Mouse (Mus musculus) frontal cortex, postnatal 14 days (tissue): ENCODE results near the gene Midn.

Source experiments
- DNase-seq, 2 experiments: peaks; one replicate each; pipeline ENCODE4 v3.0.0; 2022; ENCODE audit warnings: low spot score in 2 of 2

The Midn gene

GRCm38 (mm10) chr10:80144159-80144558 is 3.9 kb upstream of the Midn start:
- DNase-seq, result no peak

DNA sequence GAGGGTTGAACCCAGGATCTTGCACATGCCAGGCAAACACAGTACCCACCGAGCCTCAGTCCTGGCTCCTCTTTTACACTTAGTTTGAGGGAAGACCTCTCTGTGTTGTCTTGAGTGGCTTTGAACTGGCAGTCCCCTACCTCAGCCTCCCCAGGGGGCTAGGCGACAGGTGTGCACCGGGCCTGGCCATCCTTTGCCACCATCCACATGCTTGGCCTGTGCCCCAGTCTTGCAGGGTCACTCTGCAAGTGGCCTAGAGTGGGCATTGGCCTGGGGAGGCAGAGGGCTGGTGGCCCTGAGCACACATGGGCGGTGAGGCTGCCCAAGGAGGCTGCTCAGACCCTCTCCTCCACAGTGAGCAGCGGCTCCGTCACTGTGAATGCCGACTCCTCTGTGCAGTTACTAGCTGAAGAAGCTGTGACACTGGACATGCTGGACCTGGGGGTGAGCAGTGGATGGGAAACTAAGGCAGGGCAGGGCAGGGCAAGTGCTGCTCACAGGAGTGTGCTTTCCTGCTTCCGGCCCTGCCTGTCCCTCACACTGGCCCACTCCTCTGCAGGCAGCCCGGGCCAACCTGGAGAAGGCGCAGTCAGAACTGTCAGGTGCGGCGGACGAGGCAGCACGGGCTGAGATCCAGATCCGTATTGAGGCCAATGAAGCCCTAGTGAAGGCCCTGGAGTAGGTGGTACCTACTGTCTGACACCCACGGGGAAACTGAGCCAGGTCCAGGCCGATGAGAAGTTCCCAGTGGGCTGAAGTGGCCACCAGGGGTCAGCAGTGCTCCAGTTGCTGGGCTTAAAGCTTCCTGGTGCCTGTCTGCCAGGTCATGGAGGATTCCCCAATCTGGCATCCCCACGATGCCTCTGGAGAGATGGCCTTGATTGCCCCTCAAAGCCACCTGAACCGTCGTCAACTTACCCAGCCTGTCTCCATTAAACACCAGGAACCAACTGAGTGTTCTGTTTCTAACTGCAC is 2.9 kb upstream of the Midn start:
- peak in 1 of 2 experiments; percentile 69 for DNase-seq

GRCm38 (mm10) chr10:80145896-80146295 is 2.2 kb upstream of the Midn start:
- no peak for DNase-seq

DNA sequence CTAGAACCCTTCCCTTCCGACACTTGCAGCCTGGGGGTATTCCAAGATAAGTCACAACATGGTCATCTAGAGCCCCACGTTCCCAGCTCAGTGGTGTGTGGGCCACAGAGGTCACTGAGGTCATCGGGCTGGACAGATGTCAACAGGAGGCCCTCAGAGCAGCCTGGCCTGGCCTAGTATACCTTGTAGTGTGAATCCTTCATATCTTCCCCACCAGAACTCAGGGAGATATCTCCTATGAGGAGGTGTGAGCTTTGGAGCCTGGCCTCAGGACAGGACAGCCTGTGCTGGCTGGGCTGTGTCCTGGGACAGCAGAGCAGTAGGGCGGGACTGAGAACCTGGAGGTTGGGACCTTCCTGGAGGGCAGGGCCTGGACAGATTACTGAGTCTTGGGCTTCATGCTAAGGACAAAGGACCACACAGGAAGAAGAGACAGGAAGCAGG is 1.5 kb upstream of the Midn start:
- no peak for DNase-seq

GRCm38 (mm10) chr10:80147146-80147718 is 840 bp upstream of the Midn start:
- DNase-seq, result no peak

DNA sequence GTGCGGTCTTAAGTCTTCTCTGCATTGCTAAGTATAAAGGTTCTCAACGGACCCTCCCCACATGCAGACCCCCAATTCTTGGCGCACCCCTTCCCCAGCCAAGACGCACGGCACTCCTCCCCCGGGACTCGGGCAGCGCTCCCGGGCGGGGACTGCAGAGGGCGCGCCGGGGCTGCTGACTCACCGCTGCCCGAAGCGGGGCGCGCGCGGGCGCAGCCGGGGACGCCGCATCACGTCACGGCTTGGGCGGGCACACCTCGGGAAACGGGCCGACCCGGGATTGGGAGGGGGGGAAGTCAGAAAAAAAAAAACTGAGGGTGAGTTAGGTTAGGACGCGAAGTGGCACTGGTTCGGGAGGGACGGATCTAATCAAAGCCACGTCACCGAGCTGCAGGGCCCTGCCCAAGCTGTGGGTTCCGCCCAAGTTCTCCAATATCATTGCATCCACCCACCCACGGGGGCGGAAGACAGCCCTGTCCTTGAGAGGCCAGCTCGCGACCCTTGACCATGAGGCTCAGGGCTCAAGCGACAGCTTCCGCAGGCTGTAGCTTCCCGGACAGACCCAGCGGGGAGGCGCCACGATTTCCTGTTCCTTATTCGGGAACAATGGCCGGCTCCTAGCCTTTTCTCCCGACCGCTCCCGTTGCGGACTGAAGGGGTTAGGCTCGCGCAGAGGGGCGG is 678 bp downstream of the Midn start:
- peak; percentile 90 for DNase-seq

- peak; percentile 98 for DNase-seq
Observed at GRCm38 (mm10) chr10:80149291-80150225, 1.5 kb downstream of the Midn start.

DNA sequence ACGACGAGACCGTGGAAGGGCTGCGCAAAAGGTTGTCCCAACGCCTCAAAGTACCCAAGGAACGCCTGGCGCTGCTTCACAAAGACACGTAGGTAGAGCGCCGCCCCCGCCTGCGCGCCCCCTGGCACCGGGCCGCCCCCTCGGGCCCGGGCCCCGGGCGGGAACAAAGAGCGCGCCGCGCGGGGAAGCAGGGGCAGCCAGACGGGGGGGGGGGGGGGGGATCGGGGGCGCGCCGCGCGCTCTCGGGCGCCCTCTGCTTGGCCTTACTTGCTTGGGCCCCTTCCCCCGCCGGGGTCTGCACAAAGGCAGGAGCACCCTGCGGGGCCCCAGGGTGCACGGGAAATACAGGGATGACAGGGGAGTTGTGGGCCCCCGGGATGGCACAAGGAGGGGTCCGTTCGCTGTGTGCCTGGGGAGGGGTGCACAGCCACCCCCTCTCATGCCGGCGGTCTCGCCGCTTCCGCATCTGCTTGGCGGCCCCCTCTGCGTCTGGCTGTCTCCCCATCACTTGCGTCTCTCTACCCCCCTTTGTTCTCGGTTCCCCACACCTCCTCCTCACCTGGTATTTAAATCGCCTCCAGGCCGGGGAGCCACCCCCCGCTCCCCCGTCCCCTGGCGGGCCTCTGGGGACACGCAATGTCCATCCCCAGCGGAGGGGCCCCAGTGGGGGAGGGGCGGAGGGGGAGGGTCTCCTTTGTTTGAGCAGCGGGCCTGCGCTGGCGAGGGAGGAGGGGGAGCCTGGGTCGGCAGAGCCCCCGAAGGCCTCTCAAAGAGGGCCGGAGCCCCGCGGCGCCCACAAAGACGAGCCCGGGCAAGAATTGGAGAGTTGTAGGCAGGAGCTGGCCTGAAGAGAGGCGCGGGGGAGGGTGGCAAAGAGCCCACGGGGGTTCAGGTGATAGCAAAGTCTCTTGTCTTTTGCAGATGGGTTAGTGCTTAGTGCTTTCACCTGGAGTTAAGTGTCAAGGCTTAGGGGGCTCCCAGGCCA is 2.4 kb downstream of the Midn start:
- no peak for DNase-seq

DNA sequence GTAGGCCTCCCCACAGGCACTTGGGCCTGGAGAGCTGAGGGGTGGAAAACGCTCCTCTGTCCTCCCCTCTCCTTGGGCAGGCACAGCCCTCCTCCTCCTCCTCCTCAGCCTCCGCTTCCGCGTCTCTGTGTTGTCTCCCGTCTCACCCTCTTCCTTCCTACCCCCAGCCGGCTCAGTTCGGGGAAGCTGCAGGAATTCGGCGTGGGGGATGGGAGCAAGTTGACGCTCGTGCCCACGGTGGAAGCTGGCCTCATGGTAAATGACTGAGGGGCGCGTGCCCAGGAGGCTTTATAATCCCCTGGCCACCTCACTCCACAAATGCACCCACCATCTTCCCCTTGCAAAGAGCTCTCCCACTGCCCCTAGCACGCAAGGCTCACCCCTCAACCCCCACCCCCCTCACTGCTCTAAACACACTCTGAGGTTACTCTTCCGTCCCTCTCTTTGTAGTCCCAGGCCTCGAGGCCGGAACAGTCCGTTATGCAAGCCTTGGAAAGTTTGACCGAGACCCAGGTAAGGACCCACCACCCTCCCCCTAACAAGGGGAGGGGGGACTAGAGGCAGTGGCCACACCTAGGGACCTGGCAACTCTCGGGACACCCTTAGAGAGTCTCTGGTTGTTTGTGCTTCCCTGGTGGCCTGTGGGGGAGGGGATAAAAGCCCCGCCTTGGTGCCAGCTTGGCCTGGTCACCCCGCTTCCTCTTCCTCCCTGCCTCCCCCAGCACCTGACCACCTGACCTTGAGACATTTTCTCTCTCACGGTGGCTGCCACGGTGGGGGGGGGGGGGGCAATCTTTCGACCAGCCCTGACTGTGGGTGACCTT is 3.4 kb downstream of the Midn start:
- no peak for DNase-seq

- DNase-seq, result no peak
Observed at GRCm38 (mm10) chr10:80152071-80152872, 4.2 kb downstream of the Midn start.

DNA sequence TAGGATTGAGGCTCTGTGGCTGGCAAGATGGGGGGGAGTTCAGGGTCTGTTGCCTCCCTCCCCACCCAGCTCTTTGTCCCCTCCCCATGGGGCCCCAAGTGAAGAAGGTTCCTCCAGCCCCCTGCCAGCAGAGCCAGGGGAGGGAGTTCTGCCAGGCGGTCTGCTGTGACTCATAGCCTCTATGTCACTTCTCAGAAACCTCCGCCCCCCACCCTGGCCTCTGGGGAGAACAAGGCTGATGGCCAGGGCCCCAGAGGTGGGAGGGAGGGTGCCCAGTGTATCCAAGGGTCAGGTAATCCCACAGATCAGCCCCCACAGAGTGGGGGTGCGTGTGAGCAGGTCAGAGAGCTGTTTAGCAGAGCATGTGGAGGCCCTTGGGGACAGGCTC is 4.8 kb downstream of the Midn start:
- DNase-seq, result peak in 1 of 2 experiments; percentile 13

DNA sequence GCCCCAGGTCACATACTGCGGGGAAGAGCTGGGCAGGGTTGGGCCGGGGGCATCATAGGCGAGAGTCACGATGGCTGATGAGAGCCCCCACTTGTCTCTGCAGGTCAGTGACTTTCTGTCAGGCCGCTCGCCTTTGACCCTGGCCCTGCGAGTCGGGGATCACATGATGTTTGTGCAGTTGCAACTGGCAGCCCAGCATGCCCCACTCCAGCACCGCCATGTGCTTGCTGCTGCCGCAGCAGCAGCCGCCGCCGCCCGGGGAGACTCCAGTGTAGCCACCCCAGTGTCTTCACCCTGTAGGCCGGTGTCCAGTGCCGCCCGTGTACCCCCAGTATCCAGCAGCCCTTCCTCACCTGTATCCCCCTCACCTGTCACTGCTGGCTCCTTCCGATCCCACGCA is 5.6 kb downstream of the Midn start:
- DNase-seq, result peak in 1 of 2 experiments; percentile 5

DNA sequence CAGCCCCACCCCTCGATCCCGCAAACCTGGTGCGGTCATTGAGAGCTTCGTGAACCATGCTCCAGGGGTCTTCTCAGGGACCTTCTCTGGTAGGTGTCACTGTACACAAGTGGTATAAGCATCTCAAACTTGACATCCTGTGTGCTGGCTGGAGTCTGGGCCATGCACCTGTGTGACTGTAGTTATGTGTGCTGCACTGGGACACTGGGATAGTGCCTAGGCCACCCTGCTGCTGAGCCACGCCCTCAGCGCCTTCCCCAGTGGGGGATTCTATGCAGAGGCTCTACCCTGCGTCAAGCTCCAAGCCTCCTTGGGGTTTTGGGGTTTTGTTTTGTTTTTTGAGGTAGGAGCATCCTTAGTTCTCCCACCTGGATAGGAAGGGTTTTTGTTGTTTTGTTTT is 6.3 kb downstream of the Midn start:
- DNase-seq, result no peak

- DNase-seq, result peak in 1 of 2 experiments; percentile 10
Observed at GRCm38 (mm10) chr10:80155277-80155676, 7.2 kb downstream of the Midn start.

GRCm38 (mm10) chr10:80156002-80156751 is 8.1 kb downstream of the Midn start:
- peak in 1 of 2 experiments; percentile 15 for DNase-seq

DNA sequence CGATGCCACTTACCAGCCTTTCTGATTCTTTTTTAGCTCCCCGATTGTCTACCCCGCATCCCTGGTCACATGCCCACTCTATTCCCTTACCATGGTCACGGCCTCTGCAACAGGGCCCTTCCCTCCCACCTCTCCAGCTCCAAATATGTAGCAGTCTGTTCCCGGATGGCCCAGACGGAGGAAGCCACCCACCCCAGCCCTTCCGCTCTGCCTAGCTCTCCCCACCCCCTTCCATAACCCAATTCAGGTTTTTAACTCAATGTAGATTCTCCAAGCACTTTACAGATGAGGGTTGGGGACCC is 8.6 kb downstream of the Midn start:
- no peak for DNase-seq

DNA sequence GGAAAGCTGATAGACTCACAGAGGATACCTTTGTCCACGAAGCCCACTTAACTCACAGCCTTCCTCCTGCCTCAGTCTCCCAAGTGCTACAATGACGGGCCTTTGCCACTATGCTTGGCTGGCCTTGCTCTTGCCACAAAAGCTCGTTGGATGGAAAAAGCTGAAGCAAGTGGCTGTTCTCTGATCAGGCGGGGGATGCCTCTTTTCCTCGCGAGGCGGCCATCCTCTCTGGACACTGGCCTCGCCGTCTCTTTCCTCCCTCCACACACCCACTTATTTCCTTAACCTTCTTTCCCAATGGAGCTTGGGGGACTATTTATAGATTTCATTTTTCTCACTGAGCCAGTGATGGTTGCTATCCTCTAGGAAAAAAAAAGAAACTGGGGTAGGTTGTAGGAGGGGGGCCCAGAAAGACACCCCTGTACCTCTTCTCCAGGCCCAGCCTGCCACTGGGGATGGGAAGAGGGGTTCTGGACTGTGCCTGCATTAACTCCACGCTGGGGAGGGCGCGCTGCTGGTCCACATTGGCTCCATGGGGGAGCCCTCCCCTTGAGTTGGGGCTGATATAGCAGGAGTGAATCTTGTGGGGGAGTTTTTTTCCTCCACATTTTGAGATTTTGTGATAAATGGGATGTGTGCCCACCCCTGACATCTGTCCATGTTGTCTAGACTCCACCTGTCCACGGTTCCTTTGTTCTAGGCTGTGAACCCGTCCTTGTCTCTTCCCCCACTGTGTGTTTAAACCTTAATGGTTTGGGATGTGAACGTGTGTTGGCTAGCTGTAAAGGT is 9.3 kb downstream of the Midn start:
- no peak for DNase-seq
